Mouse (Mus musculus): ENCODE results near the gene Nmt2. TPM values are rescaled to one million over a fixed set of nuclear protein-coding genes. Genes with fewer than 3 reads are reported as not detected.

Gene Nmt2
- polyA plus RNA-seq, 1 experiment from 2014 or later, result 115 TPM

Other genes with a start within 250 kb of the Nmt2 start
- gene Fam171a1, start 170.0 kb upstream of the Nmt2 start, polyA plus RNA-seq (2015; fragmentation: Nextera tagmentation; extraction: Ambion mirVana), result 48.3 and 49.8 TPM in 2 replicates
- 9.7 and 10.9 TPM in 2 replicates for gene Rpp38, start 48.4 kb downstream of the Nmt2 start, polyA plus RNA-seq (2015; fragmentation: Nextera tagmentation; extraction: Ambion mirVana)
- 1.6 and 2.8 TPM in 2 replicates for gene Acbd7, start 52.0 kb downstream of the Nmt2 start, polyA plus RNA-seq (2015; fragmentation: Nextera tagmentation; extraction: Ambion mirVana)
- gene Olah, start 113.0 kb downstream of the Nmt2 start, polyA plus RNA-seq (2015; fragmentation: Nextera tagmentation; extraction: Ambion mirVana), result not detected in 2 replicates
- 5.1 and 6.9 TPM in 2 replicates for gene Meig1, start 138.4 kb downstream of the Nmt2 start, polyA plus RNA-seq (2015; fragmentation: Nextera tagmentation; extraction: Ambion mirVana)
- 9.5 and 9.6 TPM in 2 replicates for gene Dclre1c, start 139.9 kb downstream of the Nmt2 start, polyA plus RNA-seq (2015; fragmentation: Nextera tagmentation; extraction: Ambion mirVana)
- 8.2 TPM in 2 replicates for gene Suv39h2, start 190.8 kb downstream of the Nmt2 start, polyA plus RNA-seq (2015; fragmentation: Nextera tagmentation; extraction: Ambion mirVana)
- 9.2 and 9.7 TPM in 2 replicates for gene Gm45902, start 228.6 kb downstream of the Nmt2 start, polyA plus RNA-seq (2015; fragmentation: Nextera tagmentation; extraction: Ambion mirVana)
- 62.3 and 64.1 TPM in 2 replicates for gene Hspa14, start 228.6 kb downstream of the Nmt2 start, polyA plus RNA-seq (2015; fragmentation: Nextera tagmentation; extraction: Ambion mirVana)
- 0.17 and 0.26 TPM in 2 replicates for gene Cdnf, start 228.8 kb downstream of the Nmt2 start, polyA plus RNA-seq (2015; fragmentation: Nextera tagmentation; extraction: Ambion mirVana)

Data from midbrain, embryonic 15.5 days (tissue).